ENCODE assay signal across 8 mouse cellular contexts in the genomic region with DNA sequence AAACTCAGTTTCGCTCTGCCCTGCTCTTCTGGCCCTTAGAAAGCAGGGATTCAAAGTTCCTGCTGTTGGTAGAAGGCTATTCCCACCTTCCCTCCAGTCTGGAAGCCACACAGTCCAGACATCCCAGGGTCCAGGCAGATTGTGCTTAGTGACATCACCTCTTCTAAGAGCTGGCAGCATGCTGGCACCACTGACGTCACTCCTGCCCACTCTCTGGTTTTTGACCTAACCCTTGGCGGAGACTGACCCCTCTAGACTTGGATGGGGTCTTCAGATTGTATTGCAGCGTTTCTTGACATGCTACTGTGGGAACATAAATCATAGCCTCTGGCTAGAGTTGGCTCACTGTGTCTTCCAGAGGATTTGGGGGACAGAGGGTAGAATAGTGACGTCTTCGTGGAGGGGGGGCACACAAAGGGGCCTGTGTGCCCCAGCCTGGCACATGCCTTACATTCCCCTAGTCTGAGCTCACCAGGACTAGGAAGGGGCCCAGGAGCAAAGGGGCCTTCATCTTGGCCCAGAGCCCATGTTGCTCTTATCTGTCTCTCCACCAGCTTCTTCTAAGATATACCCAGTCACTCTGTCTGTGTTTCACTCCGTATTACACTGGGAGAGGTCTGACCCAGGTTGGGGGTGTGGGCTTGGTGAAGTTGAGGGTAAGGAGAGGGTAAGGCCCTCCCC. TPM values are rescaled to one million over a fixed set of nuclear protein-coding genes. Genes with fewer than 3 reads are reported as not detected.
DNase-seq lines count a peak whose midpoint lies in the region; ATAC-seq and TF ChIP-seq lines count a peak whose summit lies in the region.

No protein-coding gene starts in this region.

- H3K4me3 ChIP-seq in kidney, postnatal 0 days (replicated peaks; ENCODE audit: low read depth, low read length), result peak overlapping the region; percentile 54
- H3K4me3 ChIP-seq in hindbrain, embryonic 14.5 days (replicated peaks; ENCODE audit: low read length), result peak overlapping the region; percentile 42
- peak overlapping the region; percentile 40 for H3K4me3 ChIP-seq in midbrain, embryonic 15.5 days

- peak overlapping the region; percentile 69 for H3K9ac ChIP-seq in kidney, postnatal 0 days (ENCODE audit: low read depth, low read length)
- H3K9ac ChIP-seq in hindbrain, embryonic 14.5 days, result 0 out of 2 replicates have a peak overlapping the region, but pooled peaks have one; percentile 51
- H3K9ac ChIP-seq in midbrain, embryonic 15.5 days, result no peak overlapping the region; the same call in 1 of the 2 replicates

- H3K27ac ChIP-seq in kidney, postnatal 0 days, result peak overlapping the region; percentile 88; the same call in 1 of the 2 replicates
- H3K27ac ChIP-seq in hindbrain, embryonic 14.5 days, result no peak overlapping the region
- no peak overlapping the region for H3K27ac ChIP-seq in midbrain, embryonic 15.5 days

- no peaks in the 10 kb centered on the region for H3K9me3 ChIP-seq in kidney, postnatal 0 days (replicated peaks; ENCODE audit: low read length)
- H3K9me3 ChIP-seq in hindbrain, embryonic 14.5 days (ENCODE audit: control insufficient read depth, low read length), result no peaks in the 10 kb centered on the region
- H3K9me3 ChIP-seq in midbrain, embryonic 15.5 days, result no peaks in the 10 kb centered on the region

- 30% methylated on average over 7 of the region's 7 CpGs for WGBS in kidney, postnatal 0 days
- WGBS in hindbrain, embryonic 14.5 days, result 58% methylated on average over 7 of the region's 7 CpGs
- 63% methylated on average over 7 of the region's 7 CpGs for WGBS in midbrain, embryonic 15.5 days

- no peaks in the 10 kb centered on the region for H3K27me3 ChIP-seq in kidney, postnatal 0 days (ENCODE audit: insufficient read depth, low read length)
- peaks cover 55% of the 10 kb centered on the region for H3K27me3 ChIP-seq in hindbrain, embryonic 14.5 days (ENCODE audit: control insufficient read depth, insufficient read depth, low read length)
- peaks cover 41% of the 10 kb centered on the region for H3K27me3 ChIP-seq in midbrain, embryonic 15.5 days (replicated peaks)

- ATAC-seq in kidney, postnatal 0 days (replicated peaks; ENCODE audit: low FRiP score, low read depth), result peak; percentile 16; the same call in 1 of the 2 replicates
- ATAC-seq in hindbrain, embryonic 14.5 days (ENCODE audit: low FRiP score), result peak; percentile 29; the same call in 1 of the 2 replicates
- ATAC-seq in midbrain, embryonic 15.5 days (replicated peaks), result no peak
- no peak for ATAC-seq in erythroblast, adult 5-6 weeks (replicated peaks; ENCODE audit: low FRiP score, poor library complexity, severe bottlenecking)

- no peak for TF ChIP-seq CTCF in kidney, postnatal 0 days (IDR thresholded peaks at IDR 0.05; ENCODE audit: low read depth)

- H3K4me2 ChIP-seq in kidney, postnatal 0 days (ENCODE audit: low read length), result peak overlapping the region; percentile 81
- peak overlapping the region; percentile 84 for H3K4me2 ChIP-seq in hindbrain, embryonic 14.5 days (replicated peaks)
- peak overlapping the region; percentile 70 for H3K4me2 ChIP-seq in midbrain, embryonic 15.5 days

- 0 out of 2 replicates have a peak, but pooled peaks cover 15% of the 10 kb centered on the region for H3K36me3 ChIP-seq in kidney, postnatal 0 days (ENCODE audit: insufficient read depth, low read length)
- H3K36me3 ChIP-seq in hindbrain, embryonic 14.5 days (replicated peaks; ENCODE audit: control insufficient read depth, insufficient read depth), result no peaks in the 10 kb centered on the region
- no peaks in the 10 kb centered on the region for H3K36me3 ChIP-seq in midbrain, embryonic 15.5 days (replicated peaks)

- peaks cover 21% of the 10 kb centered on the region for H3K4me1 ChIP-seq in kidney, postnatal 0 days (replicated peaks; ENCODE audit: insufficient read depth, low read length)
- H3K4me1 ChIP-seq in hindbrain, embryonic 14.5 days (replicated peaks; ENCODE audit: control insufficient read depth, insufficient read depth, low read length), result peaks cover 22% of the 10 kb centered on the region
- peaks cover 22% of the 10 kb centered on the region for H3K4me1 ChIP-seq in midbrain, embryonic 15.5 days

- DNase-seq in kidney, postnatal 0 days (ENCODE audit: low spot score), result peak; percentile 34
- no peak for DNase-seq in kidney, postnatal 36 days
- DNase-seq in cerebellum, postnatal 14 days, result peak; percentile 57
- DNase-seq in hindbrain, embryonic 14.5 days (ENCODE audit: low spot score), result no peak
- no peak for DNase-seq in urinary bladder, postnatal 14 days (ENCODE audit: low spot score)
- DNase-seq in adrenal gland, postnatal 36 days, result no peak

RNA-seq across cellular contexts. Expression of a gene that starts 1.6 kb away (rescaled TPM):
- polyA plus RNA-seq in kidney, postnatal 0 days (2015; fragmentation: Nextera tagmentation; extraction: Ambion mirVana), result 46.3 and 46.6 TPM in 2 replicates
- polyA plus RNA-seq in hindbrain, embryonic 14.5 days (2014; fragmentation: Nextera tagmentation; extraction: Ambion mirVana), result 12.6 and 13.6 TPM in 2 replicates
- 11.7 and 11.9 TPM in 2 replicates for polyA plus RNA-seq in midbrain, embryonic 15.5 days (2015; fragmentation: Nextera tagmentation; extraction: Ambion mirVana)
- total RNA-seq in erythroblast, adult 5-6 weeks (2015; ENCODE audit: low replicate concordance), result 0.77 TPM in 1 of 2 replicates, not detected in the other
- total RNA-seq in erythroblast, adult 5-6 weeks (2017; ENCODE audit: low replicate concordance), result 0.60 TPM in 1 of 2 replicates, not detected in the other
- total RNA-seq in adrenal gland, postnatal 36 days (2021), result 10 to 100 TPM; 30.7 to 73.7 TPM

RNA-seq across cellular contexts. Expression of a gene that starts 22.6 kb away (rescaled TPM):
- polyA plus RNA-seq in kidney, postnatal 0 days (2015; fragmentation: Nextera tagmentation; extraction: Ambion mirVana), result 46.6 and 49.7 TPM in 2 replicates
- polyA plus RNA-seq in hindbrain, embryonic 14.5 days (2014; fragmentation: Nextera tagmentation; extraction: Ambion mirVana), result 30.6 and 32.7 TPM in 2 replicates
- polyA plus RNA-seq in midbrain, embryonic 15.5 days (2015; fragmentation: Nextera tagmentation; extraction: Ambion mirVana), result 29.2 and 32.4 TPM in 2 replicates
- 11.1 and 23.6 TPM in 2 replicates for total RNA-seq in erythroblast, adult 5-6 weeks (2015; ENCODE audit: low replicate concordance)
- 13.5 and 15.6 TPM in 2 replicates for total RNA-seq in erythroblast, adult 5-6 weeks (2017; ENCODE audit: low replicate concordance)
- total RNA-seq in adrenal gland, postnatal 36 days (2021), result 10 to 100 TPM; 28.0 to 32.7 TPM

RNA-seq across cellular contexts. Expression of a gene that starts 22.6 kb away (rescaled TPM):
- polyA plus RNA-seq in kidney, postnatal 0 days (2015; fragmentation: Nextera tagmentation; extraction: Ambion mirVana), result not detected in 2 replicates
- 0.35 TPM in 1 of 2 replicates, not detected in the other for polyA plus RNA-seq in hindbrain, embryonic 14.5 days (2014; fragmentation: Nextera tagmentation; extraction: Ambion mirVana)
- polyA plus RNA-seq in midbrain, embryonic 15.5 days (2015; fragmentation: Nextera tagmentation; extraction: Ambion mirVana), result 0.13 and 0.25 TPM in 2 replicates
- total RNA-seq in erythroblast, adult 5-6 weeks (2015; ENCODE audit: low replicate concordance), result not detected in 2 replicates
- not detected in 2 replicates for total RNA-seq in erythroblast, adult 5-6 weeks (2017; ENCODE audit: low replicate concordance)
- under 1 TPM; 0.70 to 0.76 TPM for total RNA-seq in adrenal gland, postnatal 36 days (2021)

RNA-seq across cellular contexts. Expression of a gene that starts 28.8 kb away (rescaled TPM):
- polyA plus RNA-seq in kidney, postnatal 0 days (2015; fragmentation: Nextera tagmentation; extraction: Ambion mirVana), result 9.7 and 12.3 TPM in 2 replicates
- 7.0 and 8.0 TPM in 2 replicates for polyA plus RNA-seq in hindbrain, embryonic 14.5 days (2014; fragmentation: Nextera tagmentation; extraction: Ambion mirVana)
- 2.9 and 4.1 TPM in 2 replicates for polyA plus RNA-seq in midbrain, embryonic 15.5 days (2015; fragmentation: Nextera tagmentation; extraction: Ambion mirVana)
- 2.1 TPM in 1 of 2 replicates, not detected in the other for total RNA-seq in erythroblast, adult 5-6 weeks (2015; ENCODE audit: low replicate concordance)
- total RNA-seq in erythroblast, adult 5-6 weeks (2017; ENCODE audit: low replicate concordance), result not detected in 2 replicates
- total RNA-seq in adrenal gland, postnatal 36 days (2021), result 10 to 100 TPM; 13.0 to 20.4 TPM

RNA-seq across cellular contexts. Expression of a gene that starts 34.3 kb away (rescaled TPM):
- polyA plus RNA-seq in kidney, postnatal 0 days (2015; fragmentation: Nextera tagmentation; extraction: Ambion mirVana), result 0.11 and 0.16 TPM in 2 replicates
- 0.31 and 0.41 TPM in 2 replicates for polyA plus RNA-seq in hindbrain, embryonic 14.5 days (2014; fragmentation: Nextera tagmentation; extraction: Ambion mirVana)
- polyA plus RNA-seq in midbrain, embryonic 15.5 days (2015; fragmentation: Nextera tagmentation; extraction: Ambion mirVana), result 0.08 and 0.13 TPM in 2 replicates
- total RNA-seq in erythroblast, adult 5-6 weeks (2015; ENCODE audit: low replicate concordance), result not detected in 2 replicates
- not detected in 2 replicates for total RNA-seq in erythroblast, adult 5-6 weeks (2017; ENCODE audit: low replicate concordance)
- under 1 TPM in 1 of 2 experiments, not detected in 1; 0.10 TPM for total RNA-seq in adrenal gland, postnatal 36 days (2021)

Comparison
In these comparisons a context has a peak if more than half of its experiments do, and no peak if none do; other contexts are left out.
1. DNase-seq: peak in kidney, postnatal 0 days (single experiment) and cerebellum, postnatal 14 days (2 of 2); none in kidney, postnatal 36 days (0 of 2), hindbrain, embryonic 14.5 days (single experiment), urinary bladder, postnatal 14 days (single experiment) and adrenal gland, postnatal 36 days (0 of 2).
2. ATAC-seq: peak in kidney, postnatal 0 days (single experiment) and hindbrain, embryonic 14.5 days (single experiment); none in midbrain, embryonic 15.5 days (single experiment) and erythroblast, adult 5-6 weeks (single experiment).
3. Peak in every context shown above with its lines, with median percentiles within 50 percentile points of each other: H3K4me2 ChIP-seq and H3K4me3 ChIP-seq.